Mouse (Mus musculus) adrenal gland, adult 8-10 months (tissue): Measurements from ENCODE around the gene Scand1. TPM values are rescaled to one million over a fixed set of nuclear protein-coding genes. Genes with fewer than 3 reads are reported as not detected.

Experiments used
- DNase-seq: peaks from one replicate; pipeline ENCODE4 v3.0.0; 2022
- microRNA-seq, 2 experiments: library from miRNA; unstranded; fragments of <30 nt; microRNA quantifications; one replicate each; pipeline ENCODE4 v1.2.0; 2022
- total RNA-seq, 4 experiments: library from RNA; stranded (reverse); gene quantifications; 2 replicates each; pipeline ENCODE4 v1.2.4; 2022

Gene Scand1
- total RNA-seq, 4 experiments from 2014 or later = 98.3 to 137 (median 105) TPM

GRCm38 (mm10) chr2:156305818-156306217 is 6.7 kb downstream of the Scand1 start:
- no peak for DNase-seq

- DNase-seq = no peak
Measured at GRCm38 (mm10) chr2:156304351-156304750, 8.2 kb downstream of the Scand1 start.

GRCm38 (mm10) chr2:156302063-156302462 is 10.4 kb downstream of the Scand1 start:
- DNase-seq = no peak

GRCm38 (mm10) chr2:156298458-156298857 is 14.0 kb downstream of the Scand1 start:
- no peak for DNase-seq

- no peak for DNase-seq
Measured at GRCm38 (mm10) chr2:156297653-156298052, 14.9 kb downstream of the Scand1 start.

- no peak for DNase-seq
Measured at GRCm38 (mm10) chr2:156296190-156296589, 16.3 kb downstream of the Scand1 start.

GRCm38 (mm10) chr2:156295601-156296063 is 16.9 kb downstream of the Scand1 start:
- DNase-seq = no peak

GRCm38 (mm10) chr2:156291998-156292397 is 20.5 kb downstream of the Scand1 start:
- no peak for DNase-seq

- no peak for DNase-seq
Measured at GRCm38 (mm10) chr2:156289552-156290160, 22.8 kb downstream of the Scand1 start.

GRCm38 (mm10) chr2:156288222-156288621 is 24.3 kb downstream of the Scand1 start:
- no peak for DNase-seq

- no peak for DNase-seq
Measured at GRCm38 (mm10) chr2:156286733-156287132, 25.8 kb downstream of the Scand1 start.

GRCm38 (mm10) chr2:156285161-156285560 is 27.3 kb downstream of the Scand1 start:
- DNase-seq = no peak

GRCm38 (mm10) chr2:156281227-156281626 is 31.3 kb downstream of the Scand1 start:
- no peak for DNase-seq

- peak; percentile 84 for DNase-seq
Measured at GRCm38 (mm10) chr2:156278226-156279017, 34.1 kb downstream of the Scand1 start.

GRCm38 (mm10) chr2:156272553-156272952 is 40.0 kb downstream of the Scand1 start:
- DNase-seq = no peak

GRCm38 (mm10) chr2:156267636-156268035 is 44.9 kb downstream of the Scand1 start:
- DNase-seq = no peak

- no peak for DNase-seq
Measured at GRCm38 (mm10) chr2:156263204-156263893, 49.2 kb downstream of the Scand1 start.

Small RNA genes within 50 kb of the gene (microRNA-seq; reads per million reads assigned to microRNA genes)
- gene Gm22759 = 0 reads per million in 2 experiments

Other genes starting within 250 kb of the Scand1 start
- 1 to 10 TPM; 2.2 to 7.1 (median 4.4) TPM for gene Spag4, start 247.5 kb downstream of the Scand1 start, total RNA-seq
- 10 to 100 TPM; 45.5 to 63.4 (median 53.0) TPM for gene Cpne1, start 200.7 kb downstream of the Scand1 start, total RNA-seq
- gene Rbm12, start 200.7 kb downstream of the Scand1 start, total RNA-seq = 10 to 100 TPM; 18.9 to 39.2 (median 28.6) TPM
- 10 to 100 TPM; 18.9 to 32.6 (median 24.2) TPM for gene Gm28036, start 185.6 kb downstream of the Scand1 start, total RNA-seq
- gene Romo1, start 168.7 kb downstream of the Scand1 start, total RNA-seq = 100 to 1,000 TPM; 238 to 388 (median 304) TPM
- gene Nfs1, start 168.5 kb downstream of the Scand1 start, total RNA-seq = 100 to 1,000 TPM in 2 of 4 experiments, 10 to 100 TPM in 2; 93.4 to 102 (median 100) TPM
- 100 to 1,000 TPM; 313 to 619 (median 423) TPM for gene Rbm39, start 132.5 kb downstream of the Scand1 start, total RNA-seq
- 10 to 100 TPM; 44.2 to 79.9 (median 57.6) TPM for gene Phf20, start 116.2 kb downstream of the Scand1 start, total RNA-seq
- gene Cnbd2, start 405 bp downstream of the Scand1 start, total RNA-seq = 1 to 10 TPM; 2.4 to 5.1 (median 3.2) TPM
- gene Epb41l1, start 108.2 kb upstream of the Scand1 start, total RNA-seq = 100 to 1,000 TPM in 2 of 4 experiments, 10 to 100 TPM in 2; 72.4 to 109 (median 91.3) TPM
- gene Aar2, start 234.9 kb upstream of the Scand1 start, total RNA-seq = 10 to 100 TPM; 38.9 to 51.9 (median 47.2) TPM